Mouse (Mus musculus): ENCODE measurements at regions not wholly inside any gene's neighbourhood (a gene's known extent, or its start where the extent isn't known, plus 50 kb on each side); places are given as distances from the start of the nearest gene placed in this dataset.

- Histone ChIP-seq H3K27ac (ENCODE audit: low read length) (no peak overlapping the region), H3K27me3 (ENCODE audit: control insufficient read depth, insufficient read depth, low read length) (no peaks in the 10 kb centered on the region), H3K36me3 (ENCODE audit: control insufficient read depth, insufficient read depth, low read length) (no peaks in the 10 kb centered on the region), H3K4me3 (ENCODE audit: low read depth, low read length) (no peak overlapping the region), H3K4me1 (ENCODE audit: control insufficient read depth, insufficient read depth, low read length) (no peaks in the 10 kb centered on the region), H3K9me3 (ENCODE audit: control insufficient read depth, low read depth, low read length) (no peaks in the 10 kb centered on the region), H3K4me2 (replicated peaks; ENCODE audit: low read depth, low read length) (no peak overlapping the region), H3K9ac (replicated peaks; ENCODE audit: low read depth, low read length) (no peak overlapping the region)
- ATAC-seq (ENCODE audit: insufficient number of reproducible peaks, insufficient read depth, low FRiP score, low read depth) = no peak
- WGBS = 92% methylated on average over 2 of the region's 2 CpGs
Observed at GRCm38 (mm10) chr7:37005701-37006100, 307.8 kb downstream of the Tshz3 start.

- H3K4me2 ChIP-seq (replicated peaks; ENCODE audit: low read depth, low read length) = no peak overlapping the region
- 67% methylated on average over 10 of the region's 10 CpGs for WGBS
- ATAC-seq (ENCODE audit: insufficient number of reproducible peaks, insufficient read depth, low FRiP score, low read depth) = no peak
Observed at GRCm38 (mm10) chr7:37006921-37007320, 309.0 kb downstream of the Tshz3 start.

GRCm38 (mm10) chr7:37011180-37011754, 313.3 kb downstream of the Tshz3 start:
- Histone ChIP-seq H3K27ac (ENCODE audit: low read length) (peak overlapping the region; percentile 44; the same call in 1 of the 2 replicates), H3K36me3 (ENCODE audit: control insufficient read depth, insufficient read depth, low read length) (no peaks in the 10 kb centered on the region), H3K4me2 (replicated peaks; ENCODE audit: low read depth, low read length) (no peak overlapping the region), H3K4me1 (ENCODE audit: control insufficient read depth, insufficient read depth, low read length) (peaks cover 14% of the 10 kb centered on the region), H3K27me3 (ENCODE audit: control insufficient read depth, insufficient read depth, low read length) (no peaks in the 10 kb centered on the region), H3K9me3 (ENCODE audit: control insufficient read depth, low read depth, low read length) (no peaks in the 10 kb centered on the region), H3K9ac (replicated peaks; ENCODE audit: low read depth, low read length) (no peak overlapping the region), H3K4me3 (ENCODE audit: low read depth, low read length) (no peak overlapping the region)
- ATAC-seq (ENCODE audit: insufficient number of reproducible peaks, insufficient read depth, low FRiP score, low read depth) = no peak
- WGBS = 44% methylated on average over 6 of the region's 6 CpGs

More at GRCm38 (mm10) chr7:37006921-37007320, 309.0 kb downstream of the Tshz3 start:
- Histone ChIP-seq H3K36me3 (ENCODE audit: control insufficient read depth, insufficient read depth, low read length) (no peaks in the 10 kb centered on the region), H3K27me3 (ENCODE audit: control insufficient read depth, insufficient read depth, low read length) (no peaks in the 10 kb centered on the region), H3K27ac (ENCODE audit: low read length) (no peak overlapping the region), H3K9ac (replicated peaks; ENCODE audit: low read depth, low read length) (no peak overlapping the region), H3K9me3 (ENCODE audit: control insufficient read depth, low read depth, low read length) (no peaks in the 10 kb centered on the region), H3K4me3 (ENCODE audit: low read depth, low read length) (no peak overlapping the region), H3K4me1 (ENCODE audit: control insufficient read depth, insufficient read depth, low read length) (peaks cover 10% of the 10 kb centered on the region)

- no peak overlapping the region for H3K4me3 ChIP-seq (ENCODE audit: low read depth, low read length)
- WGBS = 42% methylated on average over 3 of the region's 3 CpGs
- no peaks in the 10 kb centered on the region for H3K9me3 ChIP-seq (ENCODE audit: control insufficient read depth, low read depth, low read length)
- ATAC-seq (ENCODE audit: insufficient number of reproducible peaks, insufficient read depth, low FRiP score, low read depth) = no peak; the same call in 1 of the 2 replicates
- peak overlapping the region; percentile 21; the same call in 1 of the 2 replicates for H3K27ac ChIP-seq (ENCODE audit: low read length)
- no peak overlapping the region for H3K4me2 ChIP-seq (replicated peaks; ENCODE audit: low read depth, low read length)
- H3K36me3 ChIP-seq (ENCODE audit: control insufficient read depth, insufficient read depth, low read length) = no peaks in the 10 kb centered on the region
- H3K9ac ChIP-seq (replicated peaks; ENCODE audit: low read depth, low read length) = no peak overlapping the region
- no peaks in the 10 kb centered on the region for H3K27me3 ChIP-seq (ENCODE audit: control insufficient read depth, insufficient read depth, low read length)
- peaks cover 4% of the 10 kb centered on the region; the same call in 1 of the 2 replicates for H3K4me1 ChIP-seq (ENCODE audit: control insufficient read depth, insufficient read depth, low read length)
Observed at GRCm38 (mm10) chr7:37020078-37020477, 322.2 kb downstream of the Tshz3 start.

- H3K4me1 ChIP-seq (ENCODE audit: control insufficient read depth, insufficient read depth, low read length) = no peaks in the 10 kb centered on the region
- WGBS = 82% methylated on average over 7 of the region's 7 CpGs
- no peak overlapping the region for H3K4me2 ChIP-seq (replicated peaks; ENCODE audit: low read depth, low read length)
- ATAC-seq (ENCODE audit: insufficient number of reproducible peaks, insufficient read depth, low FRiP score, low read depth) = no peak
- H3K36me3 ChIP-seq (ENCODE audit: control insufficient read depth, insufficient read depth, low read length) = no peaks in the 10 kb centered on the region
- no peaks in the 10 kb centered on the region for H3K9me3 ChIP-seq (ENCODE audit: control insufficient read depth, low read depth, low read length)
- no peak overlapping the region for H3K4me3 ChIP-seq (ENCODE audit: low read depth, low read length)
- no peak overlapping the region for H3K9ac ChIP-seq (replicated peaks; ENCODE audit: low read depth, low read length)
- H3K27me3 ChIP-seq (ENCODE audit: control insufficient read depth, insufficient read depth, low read length) = no peaks in the 10 kb centered on the region
- H3K27ac ChIP-seq (ENCODE audit: low read length) = no peak overlapping the region
Observed at GRCm38 (mm10) chr7:37024501-37025025, 326.6 kb downstream of the Tshz3 start.

- Histone ChIP-seq H3K4me1 (ENCODE audit: control insufficient read depth, insufficient read depth, low read length) (no peaks in the 10 kb centered on the region), H3K9me3 (ENCODE audit: control insufficient read depth, low read depth, low read length) (no peaks in the 10 kb centered on the region), H3K4me2 (replicated peaks; ENCODE audit: low read depth, low read length) (no peak overlapping the region), H3K9ac (replicated peaks; ENCODE audit: low read depth, low read length) (no peak overlapping the region), H3K4me3 (ENCODE audit: low read depth, low read length) (no peak overlapping the region), H3K27ac (ENCODE audit: low read length) (no peak overlapping the region), H3K36me3 (ENCODE audit: control insufficient read depth, insufficient read depth, low read length) (no peaks in the 10 kb centered on the region), H3K27me3 (ENCODE audit: control insufficient read depth, insufficient read depth, low read length) (no peaks in the 10 kb centered on the region)
- no peak for ATAC-seq (ENCODE audit: insufficient number of reproducible peaks, insufficient read depth, low FRiP score, low read depth)
- 74% methylated on average over 8 of the region's 8 CpGs for WGBS
Observed at GRCm38 (mm10) chr7:37064582-37065458, 366.9 kb downstream of the Tshz3 start.

- no peak for ATAC-seq (ENCODE audit: insufficient number of reproducible peaks, insufficient read depth, low FRiP score, low read depth)
- H3K27ac ChIP-seq (ENCODE audit: low read length) = no peak overlapping the region
- no peak overlapping the region for H3K4me2 ChIP-seq (replicated peaks; ENCODE audit: low read depth, low read length)
- no peak overlapping the region for H3K9ac ChIP-seq (replicated peaks; ENCODE audit: low read depth, low read length)
- H3K36me3 ChIP-seq (ENCODE audit: control insufficient read depth, insufficient read depth, low read length) = no peaks in the 10 kb centered on the region
- 58% methylated on average over 6 of the region's 6 CpGs for WGBS
- 0 out of 2 replicates have a peak, but pooled peaks cover 4% of the 10 kb centered on the region for H3K4me1 ChIP-seq (ENCODE audit: control insufficient read depth, insufficient read depth, low read length)
- no peaks in the 10 kb centered on the region for H3K27me3 ChIP-seq (ENCODE audit: control insufficient read depth, insufficient read depth, low read length)
- no peaks in the 10 kb centered on the region for H3K9me3 ChIP-seq (ENCODE audit: control insufficient read depth, low read depth, low read length)
- H3K4me3 ChIP-seq (ENCODE audit: low read depth, low read length) = no peak overlapping the region
Observed at GRCm38 (mm10) chr7:37077698-37078097, 379.8 kb downstream of the Tshz3 start.

- no peak overlapping the region for H3K4me2 ChIP-seq (replicated peaks; ENCODE audit: low read depth, low read length)
- no peaks in the 10 kb centered on the region for H3K9me3 ChIP-seq (ENCODE audit: control insufficient read depth, low read depth, low read length)
- H3K27me3 ChIP-seq (ENCODE audit: control insufficient read depth, insufficient read depth, low read length) = no peaks in the 10 kb centered on the region
- no peak for ATAC-seq (ENCODE audit: insufficient number of reproducible peaks, insufficient read depth, low FRiP score, low read depth)
- H3K4me1 ChIP-seq (ENCODE audit: control insufficient read depth, insufficient read depth, low read length) = 0 out of 2 replicates have a peak, but pooled peaks cover 4% of the 10 kb centered on the region
- no peak overlapping the region for H3K27ac ChIP-seq (ENCODE audit: low read length)
- H3K36me3 ChIP-seq (ENCODE audit: control insufficient read depth, insufficient read depth, low read length) = no peaks in the 10 kb centered on the region
- no peak overlapping the region for H3K4me3 ChIP-seq (ENCODE audit: low read depth, low read length)
- 75% methylated on average over 7 of the region's 7 CpGs for WGBS
- H3K9ac ChIP-seq (replicated peaks; ENCODE audit: low read depth, low read length) = no peak overlapping the region
Observed at GRCm38 (mm10) chr7:37078140-37078539, 380.2 kb downstream of the Tshz3 start.

Data from stomach, embryonic 14.5 days (tissue).